Mouse (Mus musculus) heart, embryonic 16.5 days (tissue): ENCODE results near the gene Dapk3. TPM values are rescaled to one million over a fixed set of nuclear protein-coding genes. Genes with fewer than 3 reads are reported as not detected.
"Not testable (repeated sequence)": the region's sequence is repeated elsewhere in the genome, so short reads cannot be mapped to it uniquely, and the experiment has no call there.

Experiments used
- ATAC-seq: fragments of 200-750 bp; cut with Nextera tagmentation; replicated peaks from 2 replicates; pipeline ENCODE4 v1.8.0; 2017; ENCODE audit warnings: moderate number of reproducible peaks; ENCODE audit not compliant: insufficient read depth, low FRiP score; ENCODE audit errors: extremely low read depth
- H3K27ac ChIP-seq: fragments of 300-500 bp; sonication (generic); 2 replicates; pipeline ENCODE4 v1.5.1; 2014; ENCODE audit warnings: mild to moderate bottlenecking, low read length, control low read depth, moderate library complexity
- H3K27me3 ChIP-seq: fragments of 300-500 bp; sonication (generic); 2 replicates; pipeline ENCODE4 v1.6.1; 2014; ENCODE audit warnings: low read length, mixed read lengths; ENCODE audit not compliant: control insufficient read depth, insufficient read depth
- H3K36me3 ChIP-seq: fragments of 300-500 bp; sonication (generic); 2 replicates; pipeline ENCODE4 v1.6.1; 2014; ENCODE audit not compliant: control insufficient read depth, insufficient read depth
- H3K4me1 ChIP-seq: fragments of 300-500 bp; sonication (generic); 2 replicates; pipeline ENCODE4 v1.6.1; 2014; ENCODE audit warnings: low read length, mixed read lengths; ENCODE audit not compliant: control insufficient read depth, insufficient read depth
- H3K4me2 ChIP-seq: fragments of 300-500 bp; sonication (generic); 2 replicates; pipeline ENCODE4 v1.6.1; 2014; ENCODE audit warnings: low read depth, mild to moderate bottlenecking, control low read depth, low read length
- H3K4me3 ChIP-seq: fragments of 300-500 bp; sonication (generic); 2 replicates; pipeline ENCODE4 v1.5.1; 2014; ENCODE audit warnings: mild to moderate bottlenecking, control low read depth, low read length
- H3K9ac ChIP-seq: fragments of 300-500 bp; sonication (generic); 2 replicates; pipeline ENCODE4 v1.6.1; 2014; ENCODE audit warnings: low read length, control low read depth
- H3K9me3 ChIP-seq: fragments of 300-500 bp; sonication (generic); replicated peaks from 2 replicates; pipeline ENCODE4 v1.6.1; 2016; ENCODE audit warnings: low read length; ENCODE audit not compliant: control insufficient read depth
- WGBS: fragments of 180-500 bp; shearing (Covaris S2); extraction: QIAGEN DNeasy Blood & Tissue Kit; methylation state at CpG from one replicate; pipeline ENCODE4 v1.1.7; 2014; 5-methylcytosine and 5-hydroxymethylcytosine counted together
- polyA plus RNA-seq: library from polyadenylated mRNA; unstranded; fragments of >200 nt; fragmentation: Nextera tagmentation; extraction: Ambion mirVana; gene quantifications from 2 replicates; pipeline ENCODE4 v1.2.1, GENCODE M21; 2015

Dapk3 gene
- polyA plus RNA-seq, 1 experiment from 2014 or later: 40.2 TPM

DNA sequence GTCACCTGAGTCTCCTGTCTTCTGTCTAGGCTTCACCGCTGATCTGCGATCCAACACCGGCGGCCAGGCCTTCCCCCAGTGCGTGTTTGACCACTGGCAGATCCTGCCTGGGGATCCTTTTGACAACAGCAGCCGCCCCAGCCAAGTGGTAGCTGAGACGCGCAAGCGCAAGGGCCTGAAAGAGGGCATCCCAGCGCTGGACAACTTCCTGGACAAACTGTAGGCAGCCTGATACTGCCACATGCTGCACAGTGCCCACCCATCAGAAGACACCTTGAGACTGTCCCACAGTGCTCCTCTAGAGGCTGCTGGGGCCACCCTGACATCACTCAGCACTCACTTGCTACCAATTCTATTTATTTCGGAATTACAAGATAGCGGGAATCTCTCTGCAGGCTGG, 945 bp upstream of the Dapk3 start:
- not testable (repeated sequence) for ATAC-seq, H3K9ac ChIP-seq, H3K4me2 ChIP-seq, H3K4me3 ChIP-seq, H3K27me3 ChIP-seq, H3K9me3 ChIP-seq
- peaks cover 32% of the 10 kb centered on the region for H3K4me1 ChIP-seq
- H3K27ac ChIP-seq: peak overlapping the region; percentile 41; the same call in 1 of the 2 replicates
- WGBS: 66% methylated on average over 12 of the region's 12 CpGs
- peaks cover 53% of the 10 kb centered on the region for H3K36me3 ChIP-seq

DNA sequence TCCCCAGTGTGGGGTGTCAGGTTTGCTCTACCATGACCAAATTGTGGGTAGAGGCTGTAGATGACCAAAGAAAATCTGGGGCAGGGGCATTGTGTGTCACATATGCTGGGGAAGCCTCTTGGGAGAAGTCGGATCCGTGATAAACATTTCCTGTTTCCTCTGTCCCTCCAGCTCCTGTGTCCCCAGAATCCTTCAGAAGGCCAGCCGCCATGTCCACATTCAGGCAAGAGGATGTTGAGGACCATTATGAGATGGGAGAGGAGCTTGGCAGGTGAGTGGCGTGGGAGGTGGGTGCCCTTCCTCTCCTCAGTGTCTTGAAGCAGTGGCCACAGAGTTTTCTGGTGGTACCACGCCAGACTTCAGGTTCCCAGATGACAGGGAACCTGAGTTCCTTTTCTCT, 1.0 kb downstream of the Dapk3 start, which contains the start of gene 4930442H23Rik:
Gene 4930442H23Rik (minus strand): TSS at position 45 of the 400 bp plus-strand sequence.
- no peaks in the 10 kb centered on the region for H3K9me3 ChIP-seq
- H3K27me3 ChIP-seq: no peaks in the 10 kb centered on the region
- peaks cover 20% of the 10 kb centered on the region for H3K4me1 ChIP-seq
- peak within 1 kb of the TSS; percentile 86 for H3K9ac ChIP-seq
- peak within 1 kb of the TSS; percentile 75 for H3K4me2 ChIP-seq
- 74% methylated on average over 5 of the region's 5 CpGs for WGBS
- ATAC-seq: no peak
- H3K4me3 ChIP-seq: peak within 1 kb of the TSS; percentile 79
- peaks cover 44% of the 10 kb centered on the region for H3K36me3 ChIP-seq
- H3K27ac ChIP-seq: peak within 1 kb of the TSS; percentile 88

DNA sequence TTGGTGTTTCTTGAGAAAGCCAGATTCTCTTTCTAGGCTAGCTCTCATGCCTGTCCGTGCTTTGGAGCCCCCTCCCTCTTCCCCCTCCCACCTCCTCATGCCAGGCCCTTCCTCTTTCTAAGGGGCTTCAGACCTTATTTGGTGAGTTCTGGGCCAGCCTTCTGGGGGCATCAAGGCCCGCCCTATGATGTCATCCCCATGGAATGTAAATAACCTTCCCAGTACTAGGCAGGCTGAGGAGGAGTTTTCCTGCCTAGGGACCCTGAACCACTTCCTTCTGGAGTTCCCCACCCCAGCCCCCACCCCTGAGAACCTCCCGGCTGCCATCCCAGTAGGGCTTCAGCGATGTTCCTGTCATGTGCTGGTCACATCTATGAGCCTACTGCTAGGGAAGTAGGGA, 2.0 kb downstream of the Dapk3 start:
- Histone ChIP-seq H3K27ac (peak overlapping the region; percentile 43), H3K27me3 (no peaks in the 10 kb centered on the region), H3K9ac (no peak overlapping the region), H3K4me2 (no peak overlapping the region), H3K4me3 (no peak overlapping the region), H3K4me1 (peaks cover 20% of the 10 kb centered on the region), H3K9me3 (no peaks in the 10 kb centered on the region), H3K36me3 (peaks cover 35% of the 10 kb centered on the region)
- ATAC-seq: no peak; the same call in 1 of the 2 replicates
- 13% methylated on average over 4 of the region's 4 CpGs for WGBS

DNA sequence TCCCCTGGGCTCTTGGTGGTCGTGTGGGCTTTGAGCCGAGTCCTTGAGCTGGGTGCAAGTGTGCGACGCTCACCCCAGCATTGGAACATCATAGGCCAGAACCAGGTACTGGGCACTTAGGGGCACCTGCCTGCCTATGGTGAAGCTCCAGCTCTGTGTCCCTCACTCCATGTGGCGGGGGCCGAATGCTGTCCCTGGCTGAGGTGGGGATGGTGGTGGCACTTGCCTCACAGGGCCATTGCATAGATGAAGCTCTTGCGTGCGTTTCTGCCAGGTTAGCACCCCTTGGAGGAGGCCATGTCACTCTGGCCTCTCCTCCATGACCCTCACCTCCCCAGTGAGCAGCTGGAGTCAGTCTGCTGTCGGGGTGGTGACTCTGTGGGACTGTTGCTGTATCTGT, 4.4 kb downstream of the Dapk3 start:
- ATAC-seq: no peak
- Histone ChIP-seq H3K4me3 (no peak overlapping the region), H3K4me1 (peaks cover 24% of the 10 kb centered on the region), H3K27ac (no peak overlapping the region), H3K27me3 (no peaks in the 10 kb centered on the region), H3K9ac (no peak overlapping the region), H3K9me3 (no peaks in the 10 kb centered on the region), H3K4me2 (no peak overlapping the region), H3K36me3 (peaks cover 21% of the 10 kb centered on the region)
- WGBS: 93% methylated on average over 9 of the region's 9 CpGs

DNA sequence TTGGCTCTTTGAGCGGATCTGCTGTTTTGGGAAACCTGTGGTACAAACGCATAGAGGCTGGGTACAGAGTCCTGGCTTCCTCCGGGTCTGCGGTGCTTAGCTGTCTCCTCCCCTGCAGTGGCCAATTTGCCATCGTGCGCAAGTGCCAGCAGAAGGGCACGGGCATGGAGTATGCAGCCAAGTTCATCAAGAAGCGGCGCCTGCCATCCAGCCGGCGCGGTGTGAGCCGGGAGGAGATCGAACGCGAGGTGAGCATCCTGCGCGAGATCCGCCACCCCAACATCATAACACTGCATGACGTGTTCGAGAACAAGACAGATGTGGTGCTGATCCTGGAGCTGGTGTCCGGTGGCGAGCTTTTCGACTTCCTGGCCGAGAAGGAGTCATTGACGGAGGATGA, 7.0 kb downstream of the Dapk3 start:
- Histone ChIP-seq H3K27me3 (no peaks in the 10 kb centered on the region), H3K36me3 (peaks cover 16% of the 10 kb centered on the region), H3K4me2 (no peak overlapping the region), H3K9ac (no peak overlapping the region), H3K9me3 (no peaks in the 10 kb centered on the region), H3K4me3 (no peak overlapping the region), H3K27ac (no peak overlapping the region), H3K4me1 (peaks cover 29% of the 10 kb centered on the region)
- no peak for ATAC-seq
- 82% methylated on average over 26 of the region's 26 CpGs for WGBS

DNA sequence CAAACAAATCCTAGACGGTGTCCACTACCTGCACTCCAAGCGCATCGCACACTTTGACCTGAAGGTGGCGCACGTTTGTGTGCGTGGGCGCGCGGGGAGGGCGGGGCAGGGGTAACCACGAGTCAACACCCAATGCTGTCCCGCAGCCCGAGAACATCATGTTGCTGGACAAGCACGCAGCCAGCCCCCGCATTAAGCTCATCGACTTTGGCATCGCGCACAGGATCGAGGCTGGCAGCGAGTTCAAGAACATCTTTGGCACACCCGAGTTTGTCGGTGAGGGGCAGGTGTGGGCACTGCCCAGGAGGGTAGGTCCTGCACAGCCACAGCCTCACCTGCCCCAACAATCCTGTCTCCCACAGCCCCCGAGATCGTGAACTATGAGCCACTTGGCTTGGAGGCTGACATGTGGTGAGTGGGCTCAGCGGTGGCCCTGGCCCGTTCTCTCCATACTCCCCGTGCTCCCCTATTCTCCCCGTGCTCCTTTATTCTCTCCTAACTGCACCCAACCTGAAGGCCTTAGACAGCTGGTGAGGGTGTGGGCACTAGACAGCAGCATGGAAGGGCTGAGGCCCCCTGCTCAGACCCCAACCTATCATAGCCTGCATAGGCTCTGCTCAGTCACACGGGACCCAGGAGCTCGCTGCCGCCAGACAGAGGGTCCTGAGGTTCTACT, 7.6 kb downstream of the Dapk3 start:
- no peak overlapping the region for H3K4me3 ChIP-seq
- H3K9ac ChIP-seq: no peak overlapping the region
- no peak for ATAC-seq
- WGBS: 67% methylated on average over 31 of the region's 31 CpGs
- no peaks in the 10 kb centered on the region for H3K9me3 ChIP-seq
- H3K27me3 ChIP-seq: 0 out of 2 replicates have a peak, but pooled peaks cover 4% of the 10 kb centered on the region
- no peak overlapping the region for H3K27ac ChIP-seq
- no peak overlapping the region for H3K4me2 ChIP-seq
- H3K4me1 ChIP-seq: peaks cover 24% of the 10 kb centered on the region
- H3K36me3 ChIP-seq: peaks cover 15% of the 10 kb centered on the region

DNA sequence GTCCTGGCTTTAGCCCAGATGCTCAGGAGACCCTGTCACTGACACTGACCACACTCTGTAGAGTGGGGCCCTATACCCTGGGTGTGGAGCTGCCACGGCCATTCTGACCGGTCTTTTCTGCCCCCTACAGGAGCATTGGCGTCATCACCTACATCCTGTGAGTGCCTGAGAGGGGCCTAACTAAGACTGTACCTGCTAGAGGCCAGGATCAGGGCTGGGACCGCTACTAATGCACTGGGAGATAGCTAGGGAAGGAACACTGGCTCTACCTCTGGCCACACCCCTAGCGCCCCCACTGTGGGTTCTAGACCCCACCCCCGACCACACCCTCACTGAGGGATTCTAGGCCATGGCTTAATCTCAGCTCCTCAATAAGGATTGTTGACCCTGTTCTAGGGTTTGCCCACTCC, 8.1 kb downstream of the Dapk3 start:
- no peak for ATAC-seq
- Histone ChIP-seq H3K4me3 (no peak overlapping the region), H3K36me3 (peaks cover 11% of the 10 kb centered on the region), H3K27me3 (0 out of 2 replicates have a peak, but pooled peaks cover 7% of the 10 kb centered on the region), H3K27ac (peak overlapping the region; percentile 60), H3K9me3 (no peaks in the 10 kb centered on the region), H3K9ac (no peak overlapping the region), H3K4me2 (no peak overlapping the region), H3K4me1 (peaks cover 21% of the 10 kb centered on the region)
- 47% methylated on average over 6 of the region's 6 CpGs for WGBS

DNA sequence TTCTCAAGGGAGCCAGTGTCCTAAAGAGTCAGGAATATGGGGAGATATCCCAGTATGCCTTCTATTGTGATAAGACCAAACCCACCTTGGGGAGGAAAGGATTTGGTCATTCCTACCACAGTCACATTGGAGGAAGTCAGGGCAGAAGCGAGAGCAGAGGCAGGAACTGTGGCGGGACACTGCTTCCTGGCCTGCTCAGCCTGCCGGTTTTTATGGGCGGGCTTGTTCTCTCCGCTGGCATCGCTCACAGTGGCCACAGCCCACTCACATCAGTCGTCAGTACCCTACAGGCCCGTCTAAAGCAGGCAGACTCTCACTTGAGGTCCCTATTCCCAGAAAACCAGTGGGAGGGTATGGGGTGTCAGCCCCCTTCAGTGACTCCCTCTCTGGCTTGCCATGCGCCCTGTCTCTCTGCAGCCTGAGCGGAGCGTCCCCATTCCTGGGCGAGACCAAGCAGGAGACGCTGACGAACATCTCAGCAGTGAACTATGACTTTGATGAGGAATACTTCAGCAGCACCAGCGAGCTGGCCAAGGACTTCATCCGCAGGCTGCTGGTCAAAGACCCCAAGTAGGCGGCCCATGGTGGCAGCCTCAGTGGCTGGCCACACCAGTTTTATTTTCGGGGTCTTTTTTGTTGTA, 8.7 kb downstream of the Dapk3 start:
- peak overlapping the region; percentile 90 for H3K9ac ChIP-seq
- peak overlapping the region; percentile 100 for H3K27ac ChIP-seq
- 72% methylated on average over 18 of the region's 18 CpGs for WGBS
- ATAC-seq: no peak
- peaks cover 21% of the 10 kb centered on the region for H3K4me1 ChIP-seq
- H3K4me3 ChIP-seq: no peak overlapping the region
- peak overlapping the region; percentile 96 for H3K4me2 ChIP-seq
- H3K9me3 ChIP-seq: no peaks in the 10 kb centered on the region
- H3K27me3 ChIP-seq: 0 out of 2 replicates have a peak, but pooled peaks cover 7% of the 10 kb centered on the region
- H3K36me3 ChIP-seq: peaks cover 11% of the 10 kb centered on the region

DNA sequence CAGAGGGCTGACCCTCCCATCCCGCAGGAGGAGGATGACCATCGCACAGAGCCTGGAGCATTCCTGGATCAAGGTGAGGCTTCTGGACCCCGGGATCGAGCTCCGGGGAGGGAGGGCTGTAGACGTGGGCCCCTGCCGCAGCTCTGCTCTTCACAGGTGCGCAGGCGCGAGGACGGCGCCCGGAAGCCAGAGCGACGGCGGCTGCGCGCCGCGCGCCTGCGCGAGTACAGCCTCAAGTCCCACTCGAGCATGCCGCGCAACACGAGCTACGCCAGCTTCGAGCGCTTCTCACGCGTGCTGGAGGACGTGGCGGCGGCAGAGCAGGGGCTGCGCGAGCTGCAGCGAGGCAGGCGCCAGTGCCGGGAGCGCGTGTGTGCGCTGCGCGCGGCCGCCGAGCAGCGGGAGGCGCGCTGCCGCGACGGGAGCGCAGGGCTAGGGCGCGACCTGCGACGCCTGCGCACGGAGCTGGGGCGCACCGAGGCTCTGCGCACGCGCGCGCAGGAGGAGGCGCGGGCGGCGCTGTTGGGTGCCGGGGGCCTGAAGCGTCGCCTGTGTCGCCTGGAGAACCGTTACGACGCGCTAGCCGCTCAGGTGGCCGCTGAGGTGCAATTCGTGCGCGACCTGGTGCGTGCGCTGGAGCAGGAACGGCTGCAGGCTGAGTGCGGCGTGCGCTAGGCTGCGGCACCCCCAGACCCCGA, 9.6 kb downstream of the Dapk3 start:
- H3K4me2 ChIP-seq: peak overlapping the region; percentile 96
- H3K4me1 ChIP-seq: peaks cover 21% of the 10 kb centered on the region
- H3K9me3 ChIP-seq: no peaks in the 10 kb centered on the region
- peak overlapping the region; percentile 100 for H3K27ac ChIP-seq
- H3K36me3 ChIP-seq: peaks cover 9% of the 10 kb centered on the region
- H3K4me3 ChIP-seq: peak overlapping the region; percentile 68
- H3K9ac ChIP-seq: peak overlapping the region; percentile 90
- 1% methylated on average over 90 of the region's 93 CpGs for WGBS
- ATAC-seq: peak; percentile 75
- 0 out of 2 replicates have a peak, but pooled peaks cover 7% of the 10 kb centered on the region for H3K27me3 ChIP-seq
